Mouse (Mus musculus): ENCODE measurements around the gene Ube2j2. TPM values are rescaled to one million over a fixed set of nuclear protein-coding genes. Genes with fewer than 3 reads are reported as not detected.

Gene Ube2j2
- polyA plus RNA-seq, 1 experiment from 2014 or later = 104 TPM

GRCm38 (mm10) chr4:155906125-155906524, 37.5 kb upstream of the Ube2j2 start:
- peaks cover 71% of the 10 kb centered on the region for H3K36me3 ChIP-seq
- H3K4me2 ChIP-seq = no peak overlapping the region
- H3K9me3 ChIP-seq (replicated peaks) = no peaks in the 10 kb centered on the region
- H3K27me3 ChIP-seq (replicated peaks) = no peaks in the 10 kb centered on the region
- 87% methylated on average over 9 of the region's 9 CpGs for WGBS
- H3K4me1 ChIP-seq = no peaks in the 10 kb centered on the region
- no peak overlapping the region for H3K9ac ChIP-seq (replicated peaks)
- no peak for ATAC-seq (ENCODE audit: low FRiP score)
- H3K4me3 ChIP-seq (replicated peaks) = no peak overlapping the region
- H3K27ac ChIP-seq (replicated peaks) = no peak overlapping the region

- no peak overlapping the region for H3K27ac ChIP-seq (replicated peaks)
- H3K27me3 ChIP-seq (replicated peaks) = no peaks in the 10 kb centered on the region
- no peak for ATAC-seq (ENCODE audit: low FRiP score)
- no peaks in the 10 kb centered on the region for H3K4me1 ChIP-seq
- no peak overlapping the region for H3K4me2 ChIP-seq
- H3K9ac ChIP-seq (replicated peaks) = no peak overlapping the region
- no peak overlapping the region for H3K4me3 ChIP-seq (replicated peaks)
- H3K9me3 ChIP-seq (replicated peaks) = no peaks in the 10 kb centered on the region
- peaks cover 62% of the 10 kb centered on the region for H3K36me3 ChIP-seq
- 85% methylated on average over 11 of the region's 11 CpGs for WGBS
These were observed 36.6 kb upstream of the Ube2j2 start for GRCm38 (mm10) chr4:155907003-155907402.

- no peak for ATAC-seq (ENCODE audit: low FRiP score)
- Histone ChIP-seq H3K27me3 (replicated peaks) (no peaks in the 10 kb centered on the region), H3K4me3 (replicated peaks) (no peak overlapping the region), H3K4me1 (no peaks in the 10 kb centered on the region), H3K27ac (replicated peaks) (no peak overlapping the region), H3K9ac (replicated peaks) (no peak overlapping the region), H3K4me2 (no peak overlapping the region), H3K36me3 (peaks cover 49% of the 10 kb centered on the region), H3K9me3 (replicated peaks) (no peaks in the 10 kb centered on the region)
- whole genome bisulfite sequencing = 75% methylated on average over 7 of the region's 7 CpGs
These were observed 35.4 kb upstream of the Ube2j2 start for GRCm38 (mm10) chr4:155908281-155908680.

- Histone ChIP-seq H3K36me3 (peaks cover 45% of the 10 kb centered on the region), H3K9ac (replicated peaks) (no peak overlapping the region), H3K9me3 (replicated peaks) (no peaks in the 10 kb centered on the region), H3K4me3 (replicated peaks) (no peak overlapping the region), H3K4me2 (no peak overlapping the region), H3K27ac (replicated peaks) (no peak overlapping the region), H3K27me3 (replicated peaks) (no peaks in the 10 kb centered on the region), H3K4me1 (no peaks in the 10 kb centered on the region)
- ATAC-seq (ENCODE audit: low FRiP score) = no peak
- 92% methylated on average over 4 of the region's 4 CpGs for WGBS
These were observed 34.9 kb upstream of the Ube2j2 start for GRCm38 (mm10) chr4:155908751-155909150.

GRCm38 (mm10) chr4:155932031-155932430, 11.6 kb upstream of the Ube2j2 start:
- ATAC-seq (ENCODE audit: low FRiP score) = no peak
- Histone ChIP-seq H3K9me3 (replicated peaks) (no peaks in the 10 kb centered on the region), H3K4me3 (replicated peaks) (no peak overlapping the region), H3K4me1 (no peaks in the 10 kb centered on the region), H3K4me2 (no peak overlapping the region), H3K9ac (replicated peaks) (no peak overlapping the region), H3K36me3 (no peaks in the 10 kb centered on the region), H3K27me3 (replicated peaks) (no peaks in the 10 kb centered on the region), H3K27ac (replicated peaks) (no peak overlapping the region)
- WGBS = 81% methylated on average over 1 of the region's 1 CpGs

- under 1% methylated on average over 17 of the region's 17 CpGs for WGBS
These were observed 580 bp upstream of the Ube2j2 start for GRCm38 (mm10) chr4:155943049-155943452.

GRCm38 (mm10) chr4:155944271-155944670, 640 bp downstream of the Ube2j2 start:
- Histone ChIP-seq H3K27ac (replicated peaks) (peak overlapping the region; percentile 90), H3K4me3 (replicated peaks) (peak overlapping the region; percentile 90), H3K9ac (replicated peaks) (peak overlapping the region; percentile 89), H3K9me3 (replicated peaks) (no peaks in the 10 kb centered on the region), H3K4me2 (peak overlapping the region; percentile 96), H3K36me3 (peaks cover 25% of the 10 kb centered on the region), H3K4me1 (peaks cover 30% of the 10 kb centered on the region), H3K27me3 (replicated peaks) (0 out of 2 replicates have a peak, but pooled peaks cover 6% of the 10 kb centered on the region)
- ATAC-seq (ENCODE audit: low FRiP score) = peak; percentile 9
- WGBS = under 1% methylated on average over 17 of the region's 17 CpGs

More at GRCm38 (mm10) chr4:155943049-155943452, 580 bp upstream of the Ube2j2 start:
- H3K9ac ChIP-seq (replicated peaks) = peak overlapping the region; percentile 89
- 0 out of 2 replicates have a peak, but pooled peaks cover 6% of the 10 kb centered on the region for H3K27me3 ChIP-seq (replicated peaks)
- peak overlapping the region; percentile 90 for H3K27ac ChIP-seq (replicated peaks)
- ATAC-seq (ENCODE audit: low FRiP score) = peak; percentile 60
- peaks cover 30% of the 10 kb centered on the region for H3K4me1 ChIP-seq
- no peaks in the 10 kb centered on the region for H3K9me3 ChIP-seq (replicated peaks)
- H3K36me3 ChIP-seq = peaks cover 15% of the 10 kb centered on the region; the same call in 1 of the 2 replicates
- H3K4me2 ChIP-seq = peak overlapping the region; percentile 96
- H3K4me3 ChIP-seq (replicated peaks) = peak overlapping the region; percentile 90

GRCm38 (mm10) chr4:155947094-155947493, 3.5 kb downstream of the Ube2j2 start:
- no peak overlapping the region for H3K9ac ChIP-seq (replicated peaks)
- H3K27ac ChIP-seq (replicated peaks) = no peak overlapping the region
- H3K36me3 ChIP-seq = peaks cover 52% of the 10 kb centered on the region
- H3K9me3 ChIP-seq (replicated peaks) = no peaks in the 10 kb centered on the region
- no peak for ATAC-seq (ENCODE audit: low FRiP score)
- no peak overlapping the region for H3K4me2 ChIP-seq
- H3K27me3 ChIP-seq (replicated peaks) = no peaks in the 10 kb centered on the region
- no peak overlapping the region for H3K4me3 ChIP-seq (replicated peaks)
- peaks cover 30% of the 10 kb centered on the region for H3K4me1 ChIP-seq

GRCm38 (mm10) chr4:155955491-155955890, 11.9 kb downstream of the Ube2j2 start:
- Histone ChIP-seq H3K4me1 (no peaks in the 10 kb centered on the region), H3K9me3 (replicated peaks) (no peaks in the 10 kb centered on the region), H3K27ac (replicated peaks) (no peak overlapping the region), H3K27me3 (replicated peaks) (no peaks in the 10 kb centered on the region), H3K4me2 (no peak overlapping the region), H3K9ac (replicated peaks) (no peak overlapping the region), H3K36me3 (peaks cover 70% of the 10 kb centered on the region), H3K4me3 (replicated peaks) (no peak overlapping the region)
- WGBS = 94% methylated on average over 6 of the region's 6 CpGs
- no peak for ATAC-seq (ENCODE audit: low FRiP score)

- no peaks in the 10 kb centered on the region for H3K9me3 ChIP-seq (replicated peaks)
- H3K9ac ChIP-seq (replicated peaks) = no peak overlapping the region
- H3K27me3 ChIP-seq (replicated peaks) = no peaks in the 10 kb centered on the region
- H3K27ac ChIP-seq (replicated peaks) = no peak overlapping the region
- ATAC-seq (ENCODE audit: low FRiP score) = peak; percentile 66; the same call in 1 of the 2 replicates
- H3K4me2 ChIP-seq = no peak overlapping the region
- peaks cover 15% of the 10 kb centered on the region for H3K4me1 ChIP-seq
- 9% methylated on average over 5 of the region's 5 CpGs for WGBS
- no peak overlapping the region for H3K4me3 ChIP-seq (replicated peaks)
- peaks cover 37% of the 10 kb centered on the region for H3K36me3 ChIP-seq
These were observed 15.6 kb downstream of the Ube2j2 start for GRCm38 (mm10) chr4:155959275-155959674.

- Histone ChIP-seq H3K4me3 (replicated peaks) (peak within 1 kb of the TSS; percentile 42), H3K4me1 (peaks cover 15% of the 10 kb centered on the region), H3K9ac (replicated peaks) (peak within 1 kb of the TSS; percentile 57), H3K27me3 (replicated peaks) (no peaks in the 10 kb centered on the region), H3K4me2 (peak within 1 kb of the TSS; percentile 75), H3K9me3 (replicated peaks) (no peaks in the 10 kb centered on the region), H3K27ac (replicated peaks) (0 out of 2 replicates have a peak within 1 kb of the TSS, but pooled peaks have one; percentile 41), H3K36me3 (peaks cover 38% of the 10 kb centered on the region)
- ATAC-seq (ENCODE audit: low FRiP score) = no peak
- 1% methylated on average over 40 of the region's 42 CpGs for WGBS
These were observed 18.7 kb downstream of the Ube2j2 start, which contains the start of gene C1qtnf12 for GRCm38 (mm10) chr4:155962167-155962971. Gene C1qtnf12, plus strand, starts transcription at chr4:155962318.

GRCm38 (mm10) chr4:155963106-155963505, 19.5 kb downstream of the Ube2j2 start:
- peak overlapping the region; percentile 57; the same call in 1 of the 2 replicates for H3K9ac ChIP-seq (replicated peaks)

More at GRCm38 (mm10) chr4:155963106-155963505, 19.5 kb downstream of the Ube2j2 start:
- ATAC-seq (ENCODE audit: low FRiP score) = no peak
- peaks cover 15% of the 10 kb centered on the region for H3K4me1 ChIP-seq
- H3K4me3 ChIP-seq (replicated peaks) = peak overlapping the region; percentile 42; the same call in 1 of the 2 replicates
- H3K4me2 ChIP-seq = peak overlapping the region; percentile 75
- no peaks in the 10 kb centered on the region for H3K9me3 ChIP-seq (replicated peaks)
- 71% methylated on average over 7 of the region's 7 CpGs for WGBS
- no peaks in the 10 kb centered on the region for H3K27me3 ChIP-seq (replicated peaks)
- H3K36me3 ChIP-seq = peaks cover 30% of the 10 kb centered on the region
- no peak overlapping the region for H3K27ac ChIP-seq (replicated peaks)

Data from neural tube, embryonic 15.5 days (tissue).